In genomic region chr4:95193028-95193427, GRCm38 (mm10) we compare ENCODE assay signal across 8 mouse cellular contexts.
DNase-seq lines count a peak whose midpoint lies in the region; ATAC-seq and TF ChIP-seq lines count a peak whose summit lies in the region.

No protein-coding gene starts in this region.

- peaks cover 13% of the 10 kb centered on the region for H3K4me1 ChIP-seq in kidney, embryonic 16.5 days (ENCODE audit: insufficient read depth, low read length)
- no peaks in the 10 kb centered on the region for H3K4me1 ChIP-seq in midbrain, postnatal 0 days (ENCODE audit: insufficient read depth, low read length)
- no peaks in the 10 kb centered on the region for H3K4me1 ChIP-seq in forebrain, embryonic 11.5 days (replicated peaks; ENCODE audit: control insufficient read depth, insufficient read depth, low read length)

- H3K27ac ChIP-seq in kidney, embryonic 16.5 days (ENCODE audit: low read length): 0 out of 2 replicates have a peak overlapping the region, but pooled peaks have one; percentile 3
- no peak overlapping the region for H3K27ac ChIP-seq in midbrain, postnatal 0 days (ENCODE audit: low read depth, low read length)
- H3K27ac ChIP-seq in forebrain, embryonic 11.5 days (ENCODE audit: low read depth, low read length): no peak overlapping the region

- H3K9ac ChIP-seq in kidney, embryonic 16.5 days (replicated peaks; ENCODE audit: low read length): no peak overlapping the region
- H3K9ac ChIP-seq in midbrain, postnatal 0 days (replicated peaks; ENCODE audit: low read length, poor library complexity, severe bottlenecking): no peak overlapping the region
- no peak overlapping the region for H3K9ac ChIP-seq in forebrain, embryonic 11.5 days (ENCODE audit: low read length)

- intact Hi-C loops in left cerebral cortex, postnatal 14 days (cut with DNase I): no loop called here

- H3K9me3 ChIP-seq in kidney, embryonic 16.5 days (ENCODE audit: low read length): no peaks in the 10 kb centered on the region
- H3K9me3 ChIP-seq in midbrain, postnatal 0 days (ENCODE audit: low read length): no peaks in the 10 kb centered on the region
- H3K9me3 ChIP-seq in forebrain, embryonic 11.5 days (ENCODE audit: control insufficient read depth, low read length): no peaks in the 10 kb centered on the region

- ATAC-seq in granulocyte monocyte progenitor cell, adult 5-6 weeks (replicated peaks; ENCODE audit: poor library complexity, severe bottlenecking): peak; percentile 90
- no peak for ATAC-seq in kidney, embryonic 16.5 days (ENCODE audit: low FRiP score, low TSS enrichment)
- no peak for ATAC-seq in midbrain, postnatal 0 days (ENCODE audit: low FRiP score)
- no peak for ATAC-seq in inflammation-experienced regulatory T-cells, adult 6 months
- no peak for ATAC-seq in forebrain, embryonic 11.5 days (replicated peaks; ENCODE audit: low FRiP score)

- no peak for TF ChIP-seq CTCF in midbrain, postnatal 0 days (IDR thresholded peaks at IDR 0.05)

- H3K27me3 ChIP-seq in kidney, embryonic 16.5 days (ENCODE audit: insufficient read depth, low read length): no peaks in the 10 kb centered on the region
- no peaks in the 10 kb centered on the region for H3K27me3 ChIP-seq in midbrain, postnatal 0 days (ENCODE audit: insufficient read depth, low read length)
- no peaks in the 10 kb centered on the region; the same call in 1 of the 2 replicates for H3K27me3 ChIP-seq in forebrain, embryonic 11.5 days (ENCODE audit: control insufficient read depth, insufficient read depth, low read length)

- H3K4me3 ChIP-seq in kidney, embryonic 16.5 days (ENCODE audit: low read length): no peak overlapping the region
- no peak overlapping the region for H3K4me3 ChIP-seq in midbrain, postnatal 0 days (ENCODE audit: low read depth, low read length)
- H3K4me3 ChIP-seq in forebrain, embryonic 11.5 days (ENCODE audit: low read depth, low read length): no peak overlapping the region

- peak; percentile 26 to 39 for DNase-seq in left cerebral cortex, postnatal 14 days (ENCODE audit: low spot score in 2 of 2)
- DNase-seq in left cerebral cortex, adult 18-20 months (ENCODE audit: low spot score in 2 of 2): no peak
- DNase-seq in lung, postnatal 25 days (ENCODE audit: low spot score): peak; percentile 89
- DNase-seq in midbrain, postnatal 0 days (ENCODE audit: low spot score): no peak
- DNase-seq in forebrain, embryonic 11.5 days (ENCODE audit: low spot score): no peak

- H3K4me2 ChIP-seq in kidney, embryonic 16.5 days (replicated peaks; ENCODE audit: low read depth, low read length): no peak overlapping the region
- no peak overlapping the region for H3K4me2 ChIP-seq in midbrain, postnatal 0 days (ENCODE audit: low read depth, low read length, poor library complexity, severe bottlenecking)
- H3K4me2 ChIP-seq in forebrain, embryonic 11.5 days (ENCODE audit: low read depth, low read length, severe bottlenecking): no peak overlapping the region

- WGBS in kidney, embryonic 16.5 days: 44% methylated on average over 4 of the region's 4 CpGs
- 67% methylated on average over 4 of the region's 4 CpGs for WGBS in midbrain, postnatal 0 days
- 63% methylated on average over 4 of the region's 4 CpGs for WGBS in forebrain, embryonic 11.5 days

- no peaks in the 10 kb centered on the region for H3K36me3 ChIP-seq in kidney, embryonic 16.5 days (ENCODE audit: insufficient read depth, low read length)
- no peaks in the 10 kb centered on the region for H3K36me3 ChIP-seq in midbrain, postnatal 0 days (ENCODE audit: insufficient read depth, low read length)
- no peaks in the 10 kb centered on the region for H3K36me3 ChIP-seq in forebrain, embryonic 11.5 days (ENCODE audit: control insufficient read depth, insufficient read depth, low read length)

Comparison
In these comparisons a context has a peak if more than half of its experiments do, and no peak if none do; other contexts are left out.
1. DNase-seq: peak in left cerebral cortex, postnatal 14 days (2 of 2) and lung, postnatal 25 days (single experiment); none in left cerebral cortex, adult 18-20 months (0 of 2), midbrain, postnatal 0 days (single experiment) and forebrain, embryonic 11.5 days (single experiment).